Mouse (Mus musculus): ENCODE measurements around the gene Ints2. TPM values are rescaled to one million over a fixed set of nuclear protein-coding genes. Genes with fewer than 3 reads are reported as not detected.
"Not testable (repeated sequence)": the region's sequence is repeated elsewhere in the genome, so short reads cannot be mapped to it uniquely, and the experiment has no call there.

The Ints2 gene
- polyA plus RNA-seq, 1 experiment from 2014 or later: 3.5 TPM

DNA sequence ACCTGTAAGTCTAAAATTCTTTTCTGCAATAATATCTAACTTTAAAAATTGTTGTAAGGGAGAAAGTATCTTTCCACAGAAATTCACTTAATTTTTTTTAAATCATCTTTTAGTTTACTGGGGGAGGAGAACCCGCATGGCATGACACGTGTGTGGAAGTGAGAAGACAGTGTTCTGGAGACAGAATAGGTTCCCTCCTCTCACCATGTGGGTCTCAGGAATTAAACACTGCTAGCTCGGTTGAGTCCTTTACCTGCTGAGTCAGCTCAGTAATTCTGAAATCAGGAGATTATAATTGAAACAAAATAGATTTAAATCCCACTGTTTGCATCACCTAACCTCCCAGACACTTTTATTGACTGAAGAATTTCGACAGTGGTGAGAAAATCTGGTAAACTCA, 57.6 kb downstream of the Ints2 start:
- Histone ChIP-seq H3K9me3 (ENCODE audit: low read length) (no peaks in the 10 kb centered on the region), H3K27ac (ENCODE audit: low read depth) (no peak overlapping the region), H3K9ac (replicated peaks) (peak overlapping the region; percentile 70), H3K27me3 (ENCODE audit: insufficient read depth, low read length) (no peaks in the 10 kb centered on the region), H3K4me1 (ENCODE audit: insufficient read depth) (peaks cover 16% of the 10 kb centered on the region), H3K36me3 (replicated peaks; ENCODE audit: insufficient read depth, low read length) (peaks cover 17% of the 10 kb centered on the region), H3K4me2 (ENCODE audit: low read depth, low read length) (peak overlapping the region; percentile 85), H3K4me3 (ENCODE audit: low read depth, low read length) (peak overlapping the region; percentile 84)
- 42% methylated on average over 4 of the region's 4 CpGs for WGBS (ENCODE audit: insufficient replicate concordance)
- ATAC-seq (no peak), DNase-seq (no peak)
- TF ChIP-seq EP300 (IDR thresholded peaks at IDR 0.05; ENCODE audit: low read depth): 0 out of 2 replicates have a peak, but pooled peaks have one; percentile 15
- TF ChIP-seq CTCF (IDR thresholded peaks at IDR 0.05; ENCODE audit: low read depth): no peak

DNA sequence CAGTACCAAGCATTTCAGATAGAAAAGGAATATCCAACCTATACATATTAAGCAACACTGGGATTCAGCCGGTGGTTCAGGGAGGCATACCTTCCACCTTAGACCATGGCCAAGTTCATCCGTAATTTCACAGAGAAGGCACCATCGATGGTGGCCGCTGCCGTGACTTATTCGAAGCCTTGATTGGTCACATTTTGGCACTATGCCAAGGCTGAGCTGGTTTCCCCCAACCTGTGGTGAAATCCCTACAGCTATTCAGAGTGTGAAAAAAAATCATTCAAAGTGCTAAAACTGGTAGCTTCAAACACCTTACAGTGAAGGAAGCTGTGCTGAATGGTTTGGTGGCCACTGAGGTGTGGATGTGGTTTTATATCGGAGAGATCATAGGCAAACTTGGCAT, 72.2 kb downstream of the Ints2 start:
- not testable (repeated sequence) for H3K4me2 ChIP-seq (ENCODE audit: low read depth, low read length); H3K9me3 ChIP-seq (ENCODE audit: low read length); H3K27ac ChIP-seq (ENCODE audit: low read depth); ATAC-seq; H3K9ac ChIP-seq (replicated peaks); H3K36me3 ChIP-seq (replicated peaks; ENCODE audit: insufficient read depth, low read length); H3K4me3 ChIP-seq (ENCODE audit: low read depth, low read length); DNase-seq; H3K4me1 ChIP-seq (ENCODE audit: insufficient read depth); H3K27me3 ChIP-seq (ENCODE audit: insufficient read depth, low read length)
- WGBS (ENCODE audit: insufficient replicate concordance): 88% methylated on average over 7 of the region's 7 CpGs

DNA sequence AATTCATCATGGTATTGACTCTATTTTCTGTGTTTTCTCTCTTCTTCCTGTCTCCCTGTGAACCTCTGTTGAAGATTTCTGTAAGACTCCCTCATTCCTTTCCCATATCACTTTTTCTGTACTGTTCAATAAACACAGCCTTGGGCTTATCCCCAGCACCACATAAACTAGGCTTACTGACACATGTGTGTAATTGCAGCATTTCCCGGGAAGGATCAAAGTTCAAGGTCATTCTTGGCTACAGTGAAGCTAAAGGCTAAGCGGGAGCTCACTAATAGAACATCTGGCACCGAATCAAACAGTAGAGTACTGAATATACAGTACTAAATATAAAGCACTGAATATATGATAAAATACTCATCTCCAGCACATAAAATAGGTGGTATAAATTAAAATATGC, 81.5 kb downstream of the Ints2 start:
- DNase-seq: peak; percentile 17
- TF ChIP-seq EP300 (IDR thresholded peaks at IDR 0.05; ENCODE audit: low read depth) (no peak), CTCF (IDR thresholded peaks at IDR 0.05; ENCODE audit: low read depth) (no peak)

DNA sequence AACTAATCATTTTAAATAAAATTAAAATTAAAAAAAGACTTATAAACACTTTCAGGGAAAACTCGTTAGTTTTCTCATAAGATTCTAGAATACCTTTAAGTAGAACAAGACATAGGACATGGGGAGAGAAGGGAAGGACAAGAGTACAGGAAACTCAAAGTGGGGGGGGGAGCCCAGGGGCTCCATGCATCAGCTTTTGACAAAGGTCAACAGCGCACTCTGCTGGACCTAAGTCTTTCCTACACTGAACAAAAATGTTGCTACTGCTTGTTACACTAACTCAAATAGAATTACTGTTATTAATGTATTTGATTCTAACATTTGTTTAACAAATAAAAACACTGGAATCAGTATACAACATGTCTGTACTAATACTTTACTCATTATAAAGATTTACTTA, 83.2 kb downstream of the Ints2 start:
- H3K36me3 ChIP-seq (replicated peaks; ENCODE audit: insufficient read depth, low read length): no peaks in the 10 kb centered on the region; the same call in 1 of the 2 replicates
- H3K9me3 ChIP-seq (ENCODE audit: low read length): no peaks in the 10 kb centered on the region
- no peak overlapping the region for H3K27ac ChIP-seq (ENCODE audit: low read depth)
- WGBS (ENCODE audit: insufficient replicate concordance): 62% methylated on average over 2 of the region's 2 CpGs
- H3K27me3 ChIP-seq (ENCODE audit: insufficient read depth, low read length): no peaks in the 10 kb centered on the region
- peak; percentile 73 for TF ChIP-seq CTCF (IDR thresholded peaks at IDR 0.05; ENCODE audit: low read depth)
- TF ChIP-seq EP300 (IDR thresholded peaks at IDR 0.05; ENCODE audit: low read depth): no peak
- DNase-seq (peak; percentile 61), ATAC-seq (0 out of 2 replicates have a peak, but pooled peaks have one; percentile 25)
- H3K9ac ChIP-seq (replicated peaks): no peak overlapping the region
- no peak overlapping the region for H3K4me2 ChIP-seq (ENCODE audit: low read depth, low read length)
- no peaks in the 10 kb centered on the region for H3K4me1 ChIP-seq (ENCODE audit: insufficient read depth)
- no peak overlapping the region for H3K4me3 ChIP-seq (ENCODE audit: low read depth, low read length)

More for the DNA sequence above, 81.5 kb downstream of the Ints2 start:
- Histone ChIP-seq H3K27ac (ENCODE audit: low read depth) (no peak overlapping the region), H3K9ac (replicated peaks) (no peak overlapping the region), H3K4me2 (ENCODE audit: low read depth, low read length) (no peak overlapping the region), H3K27me3 (ENCODE audit: insufficient read depth, low read length) (no peaks in the 10 kb centered on the region), H3K4me3 (ENCODE audit: low read depth, low read length) (no peak overlapping the region), H3K36me3 (replicated peaks; ENCODE audit: insufficient read depth, low read length) (no peaks in the 10 kb centered on the region; the same call in 1 of the 2 replicates), H3K4me1 (ENCODE audit: insufficient read depth) (no peaks in the 10 kb centered on the region), H3K9me3 (ENCODE audit: low read length) (no peaks in the 10 kb centered on the region)
- peak; percentile 53; the same call in 1 of the 2 replicates for ATAC-seq
- WGBS (ENCODE audit: insufficient replicate concordance): 63% methylated on average over 3 of the region's 3 CpGs

DNA sequence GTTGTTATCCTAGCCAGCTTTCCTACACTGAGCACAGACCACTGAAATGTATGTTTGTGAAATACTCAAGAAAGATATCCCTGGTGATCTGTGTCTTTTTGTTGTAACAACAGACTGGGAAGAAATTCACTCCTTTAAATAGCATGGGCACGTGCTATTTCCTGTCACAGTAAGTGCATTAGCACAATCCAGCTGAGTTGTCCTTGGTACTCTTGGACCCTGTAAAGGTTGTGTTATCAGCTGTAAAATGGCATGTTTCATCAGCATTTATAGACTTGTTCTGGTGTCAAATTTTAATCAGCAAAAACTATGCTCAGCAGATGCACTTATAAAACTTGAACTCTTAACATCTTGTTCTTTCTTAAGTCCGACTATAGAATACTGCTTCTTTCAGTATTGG, 86.6 kb downstream of the Ints2 start:
- Histone ChIP-seq H3K4me3 (ENCODE audit: low read depth, low read length) (no peak overlapping the region), H3K9ac (replicated peaks) (no peak overlapping the region), H3K36me3 (replicated peaks; ENCODE audit: insufficient read depth, low read length) (no peaks in the 10 kb centered on the region; the same call in 1 of the 2 replicates), H3K27ac (ENCODE audit: low read depth) (no peak overlapping the region), H3K4me1 (ENCODE audit: insufficient read depth) (no peaks in the 10 kb centered on the region), H3K9me3 (ENCODE audit: low read length) (no peaks in the 10 kb centered on the region), H3K4me2 (ENCODE audit: low read depth, low read length) (no peak overlapping the region), H3K27me3 (ENCODE audit: insufficient read depth, low read length) (no peaks in the 10 kb centered on the region)
- TF ChIP-seq CTCF (IDR thresholded peaks at IDR 0.05; ENCODE audit: low read depth): no peak
- no peak for TF ChIP-seq EP300 (IDR thresholded peaks at IDR 0.05; ENCODE audit: low read depth)
- ATAC-seq (no peak), DNase-seq (no peak)
- WGBS (ENCODE audit: insufficient replicate concordance): 68% methylated on average over 2 of the region's 2 CpGs

Other genes with a start within 250 kb of the Ints2 start
- 3.0 and 4.5 TPM in 2 replicates for gene Brip1, start 56.4 kb downstream of the Ints2 start, polyA plus RNA-seq (2015; fragmentation: Nextera tagmentation; extraction: Ambion mirVana)
- 2.9 and 3.6 TPM in 2 replicates for gene Med13, start 100.0 kb upstream of the Ints2 start, polyA plus RNA-seq (2015; fragmentation: Nextera tagmentation; extraction: Ambion mirVana)
- gene Rnft1, start 227.1 kb upstream of the Ints2 start, polyA plus RNA-seq (2015; fragmentation: Nextera tagmentation; extraction: Ambion mirVana): 19.8 and 20.1 TPM in 2 replicates